Mouse (Mus musculus) layer of hippocampus, postnatal 10 days (tissue): ENCODE measurements around the gene Gm28035. TPM values are rescaled to one million over a fixed set of nuclear protein-coding genes. Genes with fewer than 3 reads are reported as not detected.

Experiments used
- DNase-seq, 2 experiments: peaks; one replicate each; pipeline ENCODE4 v3.0.0; 2021; ENCODE audit warnings: low spot score in 2 of 2
- total RNA-seq, 2 experiments: library from RNA; stranded (reverse); gene quantifications; 2 replicates each; pipeline ENCODE4 v1.2.3; 2021

The Gm28035 gene
- total RNA-seq, 2 experiments from 2014 or later: 5.8 to 7.2 TPM

DNA sequence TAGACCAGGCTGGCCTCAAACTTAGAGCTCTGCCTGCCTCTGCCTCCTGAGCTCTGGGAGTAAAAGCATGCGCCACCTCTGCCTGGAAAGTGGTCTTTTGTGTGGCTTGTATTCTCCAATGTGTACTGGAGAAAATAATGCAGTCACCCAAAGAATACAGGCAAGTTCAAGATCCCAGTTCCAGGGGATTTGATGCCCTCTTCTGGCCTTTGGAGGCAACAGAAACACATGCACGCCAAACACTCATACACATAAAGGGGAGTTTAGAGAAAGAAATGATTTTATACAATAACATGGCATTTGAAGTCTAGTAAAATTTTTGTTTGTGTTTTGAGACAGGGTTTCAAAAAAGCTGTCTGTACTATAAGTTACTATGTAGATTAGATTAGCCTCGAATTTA is 59.2 kb downstream of the Gm28035 start:
- DNase-seq: no peak

DNA sequence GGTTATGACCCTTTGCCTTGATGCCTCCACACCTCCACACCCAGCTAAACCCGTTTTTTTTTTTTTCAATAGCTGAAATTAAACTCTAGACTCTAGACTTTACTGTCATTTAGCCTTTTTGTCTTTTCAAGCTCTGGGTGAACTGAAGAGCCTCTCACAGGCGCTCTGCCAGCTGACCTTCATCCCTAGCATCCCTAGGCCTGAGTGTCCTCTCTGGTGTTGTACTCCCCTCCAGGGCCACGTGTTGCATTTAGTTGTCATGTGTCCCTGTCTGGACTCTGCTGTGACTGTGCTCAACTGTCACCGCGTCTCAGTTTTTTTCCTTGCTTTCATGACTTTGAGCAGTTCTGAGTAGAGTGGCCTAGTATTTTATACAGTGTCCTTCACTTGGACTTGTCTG is 59.6 kb downstream of the Gm28035 start:
- DNase-seq: no peak

- DNase-seq: no peak
Observed at GRCm38 (mm10) chr2:30306087-30306486, 65.7 kb downstream of the Gm28035 start.

DNA sequence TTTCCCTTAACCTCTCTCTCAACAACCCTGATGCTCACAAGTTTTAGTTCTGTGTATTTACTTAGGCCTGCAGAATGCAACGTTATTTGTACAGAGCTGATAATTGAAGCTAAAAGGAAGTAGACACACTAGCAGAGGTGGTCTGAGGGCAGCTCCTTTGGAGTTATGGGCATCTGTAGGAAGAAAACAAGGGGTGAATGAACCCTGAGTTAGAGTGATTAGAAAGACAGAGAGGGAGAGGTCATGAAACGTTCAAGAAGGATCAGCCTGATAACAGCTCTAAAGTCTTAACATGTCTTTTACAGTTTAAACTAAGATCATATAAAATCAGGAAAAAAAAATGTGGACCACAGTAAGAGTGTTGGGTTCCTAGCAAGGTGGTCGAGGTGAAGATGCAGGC is 69.0 kb downstream of the Gm28035 start:
- DNase-seq: no peak

- no peak for DNase-seq
Observed at GRCm38 (mm10) chr2:30311481-30311880, 71.1 kb downstream of the Gm28035 start.

GRCm38 (mm10) chr2:30316136-30316535 is 75.8 kb downstream of the Gm28035 start:
- no peak for DNase-seq

DNA sequence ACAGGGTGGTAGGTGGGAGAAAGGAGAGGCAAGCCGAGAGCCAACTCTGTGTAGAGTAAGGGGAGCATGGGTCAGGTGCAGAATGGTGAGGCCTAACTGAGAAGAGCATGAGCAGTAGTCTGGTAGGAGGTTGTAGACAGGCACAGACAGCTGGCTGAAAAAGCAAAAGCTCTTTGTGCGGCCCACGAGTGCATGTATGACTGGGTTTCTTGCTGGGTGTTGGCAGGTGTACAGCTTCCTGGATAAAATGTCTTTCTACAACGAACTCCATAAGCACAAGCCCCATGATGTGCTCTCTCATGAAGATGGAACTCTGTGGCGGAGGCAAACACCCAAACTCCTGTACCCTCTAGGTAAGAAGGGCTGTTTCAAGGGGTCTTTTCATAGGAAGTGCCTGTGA is 76.6 kb downstream of the Gm28035 start:
- DNase-seq: no peak

DNA sequence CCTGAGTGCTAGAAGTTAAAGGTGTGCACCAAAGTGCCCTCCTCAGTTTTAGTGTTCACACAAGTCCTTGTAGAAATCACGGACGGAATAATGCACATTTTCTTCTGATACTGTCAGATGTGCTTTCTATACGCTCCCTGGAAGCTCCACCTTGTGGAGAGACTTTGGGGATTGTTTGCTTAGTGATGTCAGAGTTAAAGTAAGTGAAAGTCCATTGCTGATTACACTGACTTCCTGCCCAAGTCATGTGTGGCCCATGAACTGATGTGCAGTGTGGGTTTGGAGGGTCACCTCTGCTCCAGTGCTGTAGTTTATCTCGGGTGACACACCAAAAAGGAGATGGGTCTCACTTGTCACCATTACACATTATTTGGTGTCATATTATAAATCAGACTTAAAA is 78.9 kb downstream of the Gm28035 start:
- DNase-seq: no peak

- no peak for DNase-seq
Observed at GRCm38 (mm10) chr2:30323111-30323510, 82.7 kb downstream of the Gm28035 start.

DNA sequence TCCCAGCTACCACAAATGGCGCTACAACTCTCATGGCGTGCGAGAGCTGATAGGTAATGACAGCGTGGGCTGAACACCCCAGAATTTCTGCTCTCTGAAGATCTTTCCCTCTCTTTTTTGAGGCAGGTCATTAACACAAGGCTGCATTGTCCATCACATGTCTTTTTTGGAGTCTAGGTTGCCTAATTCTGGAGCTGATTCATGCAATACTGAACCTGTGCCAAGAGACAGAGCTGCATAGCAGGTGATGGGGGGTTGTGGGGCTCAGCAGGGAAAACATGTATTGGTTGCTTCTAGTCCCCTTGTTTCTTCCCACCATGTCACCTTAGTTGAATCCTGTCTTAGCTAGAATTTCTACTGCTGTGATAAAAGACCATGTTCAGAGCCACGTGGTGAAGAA is 84.9 kb downstream of the Gm28035 start:
- no peak for DNase-seq

GRCm38 (mm10) chr2:30327276-30327675 is 86.9 kb downstream of the Gm28035 start:
- DNase-seq: no peak

- DNase-seq: no peak
Observed at GRCm38 (mm10) chr2:30328791-30329190, 88.4 kb downstream of the Gm28035 start.

Other genes with a start within 250 kb of the Gm28035 start
- gene Wdr34, start 191.7 kb upstream of the Gm28035 start, total RNA-seq: 10 to 100 TPM; 42.2 to 46.3 TPM
- 100 to 1,000 TPM; 231 to 233 TPM for gene Set, start 183.2 kb upstream of the Gm28035 start, total RNA-seq
- 1 to 10 TPM; 1.8 to 2.2 TPM for gene Pkn3, start 162.9 kb upstream of the Gm28035 start, total RNA-seq
- 10 to 100 TPM; 19.6 to 19.7 TPM for gene Zdhhc12, start 146.9 kb upstream of the Gm28035 start, total RNA-seq
- 100 to 1,000 TPM; 121 to 126 TPM for gene Zer1, start 116.0 kb upstream of the Gm28035 start, total RNA-seq
- 10 to 100 TPM; 72.6 to 73.5 TPM for gene Tbc1d13, start 106.8 kb upstream of the Gm28035 start, total RNA-seq
- gene Endog, start 69.1 kb upstream of the Gm28035 start, total RNA-seq: 10 to 100 TPM; 23.4 to 24.6 TPM
- gene Spout1, start 62.1 kb upstream of the Gm28035 start, total RNA-seq: 10 to 100 TPM; 31.2 to 35.3 TPM
- 10 to 100 TPM; 16.4 to 17.6 TPM for gene Kyat1, start 34.7 kb upstream of the Gm28035 start, total RNA-seq
- gene Lrrc8a, start 2.9 kb upstream of the Gm28035 start, total RNA-seq: 10 to 100 TPM; 54.0 to 55.9 TPM
- 10 to 100 TPM; 16.9 to 19.2 TPM for gene Phyhd1, start 25.6 kb downstream of the Gm28035 start, total RNA-seq
- not detected for gene Gm28038, start 40.5 kb downstream of the Gm28035 start, total RNA-seq
- gene Dolk, start 45.8 kb downstream of the Gm28035 start, total RNA-seq: 10 to 100 TPM; 23.8 to 24.4 TPM
- gene Nup188, start 45.8 kb downstream of the Gm28035 start, total RNA-seq: 10 to 100 TPM; 24.6 to 30.1 TPM
- 100 to 1,000 TPM; 209 to 233 TPM for gene Sh3glb2, start 118.8 kb downstream of the Gm28035 start, total RNA-seq
- gene Miga2, start 123.7 kb downstream of the Gm28035 start, total RNA-seq: 100 to 1,000 TPM; 101 to 112 TPM
- 10 to 100 TPM; 31.7 to 37.4 TPM for gene Dolpp1, start 151.7 kb downstream of the Gm28035 start, total RNA-seq
- gene Crat, start 175.2 kb downstream of the Gm28035 start, total RNA-seq: 10 to 100 TPM; 39.0 to 41.9 TPM
- 100 to 1,000 TPM; 144 to 159 TPM for gene Ptpa, start 175.5 kb downstream of the Gm28035 start, total RNA-seq
- gene Ier5l, start 233.7 kb downstream of the Gm28035 start, total RNA-seq: 1 to 10 TPM; 8.0 to 9.6 TPM